In the genomic region with DNA sequence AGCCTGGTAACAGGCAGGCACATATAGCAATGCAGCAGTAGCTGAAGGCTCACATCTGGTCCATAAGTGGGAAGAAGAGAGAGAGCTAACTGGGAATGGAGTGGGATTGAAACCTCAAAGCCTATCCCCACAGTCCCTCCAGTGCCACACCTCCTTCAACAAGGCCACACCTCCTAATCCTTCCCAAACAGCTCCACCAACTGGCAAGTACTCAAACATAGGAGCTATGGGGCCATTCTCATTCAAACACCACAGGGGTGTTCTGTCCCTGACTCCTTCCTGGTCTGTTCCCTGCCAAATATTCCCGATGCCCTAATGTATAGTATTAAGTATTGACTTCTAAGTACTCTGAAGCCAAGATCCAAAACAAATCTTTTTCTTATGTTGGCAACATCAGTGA, we compare ENCODE assay signal across 33 mouse cellular contexts.
"Had no signal": no experiment of that assay in that cellular context is flagged by ENCODE, and none has a peak within 500 bp of the region (broad histone marks: within the 10 kb centered on the region; RNA-seq: fewer than 3 reads in every experiment).

No protein-coding gene starts in this region.

- DNase-seq: heart, postnatal 10 days; heart, postnatal 14 days; heart, postnatal 36 days; heart, postnatal 4 days; kidney, adult 11 months; kidney, adult 18-20 months; kidney, adult 2 months; kidney, adult 8-10 months; kidney, adult 9 months; kidney, postnatal 10 days; kidney, postnatal 14 days; kidney, postnatal 25 days; kidney, postnatal 36 days; kidney, postnatal 4 days; layer of hippocampus, adult 9-11 months; layer of hippocampus, postnatal 36 days had no signal

- H3K36me3 ChIP-seq: heart, embryonic 12.5 days; heart, embryonic 13.5 days; heart, embryonic 15.5 days; hindbrain, embryonic 10.5 days; hindbrain, embryonic 12.5 days; hindbrain, embryonic 13.5 days; hindbrain, embryonic 15.5 days; intestine, embryonic 15.5 days; kidney, embryonic 15.5 days had no signal

- H3K4me3 ChIP-seq: heart, embryonic 12.5 days; heart, embryonic 13.5 days; heart, embryonic 15.5 days; hindbrain, embryonic 10.5 days; hindbrain, embryonic 12.5 days; hindbrain, embryonic 13.5 days; hindbrain, embryonic 15.5 days; intestine, embryonic 15.5 days; kidney, embryonic 15.5 days; layer of hippocampus, adult 2 months; left cerebral cortex, adult 2 months had no signal

- H3K9me3 ChIP-seq: heart, embryonic 12.5 days; heart, embryonic 15.5 days; hindbrain, embryonic 10.5 days; hindbrain, embryonic 12.5 days; hindbrain, embryonic 13.5 days; hindbrain, embryonic 15.5 days; intestine, embryonic 15.5 days; kidney, embryonic 15.5 days had no signal

- H3K27me3 ChIP-seq: heart, embryonic 12.5 days; heart, embryonic 13.5 days; heart, embryonic 15.5 days; hindbrain, embryonic 12.5 days; hindbrain, embryonic 13.5 days; hindbrain, embryonic 15.5 days; intestine, embryonic 15.5 days; kidney, embryonic 15.5 days had no signal

- H3K4me1 ChIP-seq: heart, embryonic 12.5 days; heart, embryonic 13.5 days; heart, embryonic 15.5 days; hindbrain, embryonic 10.5 days; hindbrain, embryonic 12.5 days; hindbrain, embryonic 13.5 days; hindbrain, embryonic 15.5 days; intestine, embryonic 15.5 days; kidney, embryonic 15.5 days had no signal

- H3K4me2 ChIP-seq: heart, embryonic 12.5 days; heart, embryonic 13.5 days; heart, embryonic 15.5 days; hindbrain, embryonic 12.5 days; hindbrain, embryonic 13.5 days; hindbrain, embryonic 15.5 days; intestine, embryonic 15.5 days; kidney, embryonic 15.5 days had no signal

- H3K9ac ChIP-seq: heart, embryonic 12.5 days; heart, embryonic 13.5 days; heart, embryonic 15.5 days; hindbrain, embryonic 12.5 days; hindbrain, embryonic 13.5 days; hindbrain, embryonic 15.5 days; intestine, embryonic 15.5 days; kidney, embryonic 15.5 days had no signal

- ATAC-seq: hindbrain, embryonic 16.5 days; hindbrain, postnatal 0 days; inflammation-experienced regulatory T-cells, adult 6 months; intestine, embryonic 15.5 days; intestine, embryonic 16.5 days; intestine, postnatal 0 days had no signal

- H3K27ac ChIP-seq: heart, embryonic 13.5 days; heart, embryonic 15.5 days; hindbrain, embryonic 10.5 days; hindbrain, embryonic 12.5 days; hindbrain, embryonic 13.5 days; hindbrain, embryonic 15.5 days; hindbrain, postnatal 0 days; intestine, embryonic 15.5 days; kidney, embryonic 15.5 days; kidney, postnatal 0 days; layer of hippocampus, adult 2 months; left cerebral cortex, adult 2 months had no signal
